Mouse (Mus musculus): ENCODE data around the gene Alg1. TPM values are rescaled to one million over a fixed set of nuclear protein-coding genes. Genes with fewer than 3 reads are reported as not detected.
A peak's percentile ranks its signal among the peaks of the same experiment; 100 is the strongest.
"Not testable (repeated sequence)": the region's sequence is repeated elsewhere in the genome, so short reads cannot be mapped to it uniquely, and the experiment has no call there.

Alg1 gene
- polyA plus RNA-seq, 1 experiment from 2014 or later, result 28.1 TPM

DNA sequence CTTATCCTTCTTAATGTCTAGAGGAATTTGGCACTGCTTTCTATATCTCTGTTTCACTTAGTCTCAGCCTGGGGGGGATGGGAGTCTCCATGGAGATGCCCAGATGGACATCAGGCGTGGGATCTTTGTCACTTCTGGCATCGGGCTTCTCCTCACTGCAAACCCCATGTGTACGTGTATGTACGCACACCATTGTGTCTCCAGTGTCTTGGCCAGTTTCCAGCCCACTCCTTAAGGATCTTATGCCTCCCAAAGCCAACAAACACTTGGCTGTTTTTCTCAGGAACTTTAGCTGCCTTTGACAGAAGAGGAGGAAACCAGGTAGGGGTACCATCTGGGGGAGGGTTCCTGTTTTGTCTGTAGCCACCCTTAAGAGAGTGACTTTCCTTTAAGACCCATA, 12.0 kb upstream of the Alg1 start:
- 72% methylated on average over 4 of the region's 4 CpGs for WGBS
- no peak overlapping the region for H3K4me3 ChIP-seq (ENCODE audit: low read depth, low read length)
- DNase-seq (ENCODE audit: low spot score) (no peak), ATAC-seq (ENCODE audit: low FRiP score) (no peak)
- no peak overlapping the region for H3K9ac ChIP-seq (ENCODE audit: low read depth, low read length)
- H3K4me2 ChIP-seq (replicated peaks; ENCODE audit: low read depth, low read length), result no peak overlapping the region
- H3K9me3 ChIP-seq (ENCODE audit: control insufficient read depth, low read length), result no peaks in the 10 kb centered on the region
- H3K27ac ChIP-seq (ENCODE audit: low read depth, low read length), result no peak overlapping the region
- no peaks in the 10 kb centered on the region for H3K4me1 ChIP-seq (replicated peaks; ENCODE audit: control insufficient read depth, insufficient read depth, low read length)
- H3K27me3 ChIP-seq (ENCODE audit: control insufficient read depth, insufficient read depth, low read length), result no peaks in the 10 kb centered on the region
- no peaks in the 10 kb centered on the region for H3K36me3 ChIP-seq (ENCODE audit: control insufficient read depth, insufficient read depth, low read length)

- H3K4me3 ChIP-seq (ENCODE audit: low read depth, low read length), result no peak within 1 kb of the TSS
- H3K4me2 ChIP-seq (replicated peaks; ENCODE audit: low read depth, low read length), result no peak within 1 kb of the TSS
- H3K9ac ChIP-seq (ENCODE audit: low read depth, low read length), result no peak within 1 kb of the TSS
- H3K27ac ChIP-seq (ENCODE audit: low read depth, low read length), result no peak within 1 kb of the TSS
- no peaks in the 10 kb centered on the region for H3K27me3 ChIP-seq (ENCODE audit: control insufficient read depth, insufficient read depth, low read length)
- no peaks in the 10 kb centered on the region for H3K9me3 ChIP-seq (ENCODE audit: control insufficient read depth, low read length)
- no peaks in the 10 kb centered on the region for H3K36me3 ChIP-seq (ENCODE audit: control insufficient read depth, insufficient read depth, low read length)
- DNase-seq (ENCODE audit: low spot score) (no peak), ATAC-seq (ENCODE audit: low FRiP score) (no peak)
- no peaks in the 10 kb centered on the region for H3K4me1 ChIP-seq (replicated peaks; ENCODE audit: control insufficient read depth, insufficient read depth, low read length)
- WGBS, result 73% methylated on average over 6 of the region's 6 CpGs
Measured at GRCm38 (mm10) chr16:5222140-5222539, 11.3 kb upstream of the Alg1 start, which contains the start of gene AU021092. TSS of gene AU021092 (minus strand) at chr16:5222299.

DNA sequence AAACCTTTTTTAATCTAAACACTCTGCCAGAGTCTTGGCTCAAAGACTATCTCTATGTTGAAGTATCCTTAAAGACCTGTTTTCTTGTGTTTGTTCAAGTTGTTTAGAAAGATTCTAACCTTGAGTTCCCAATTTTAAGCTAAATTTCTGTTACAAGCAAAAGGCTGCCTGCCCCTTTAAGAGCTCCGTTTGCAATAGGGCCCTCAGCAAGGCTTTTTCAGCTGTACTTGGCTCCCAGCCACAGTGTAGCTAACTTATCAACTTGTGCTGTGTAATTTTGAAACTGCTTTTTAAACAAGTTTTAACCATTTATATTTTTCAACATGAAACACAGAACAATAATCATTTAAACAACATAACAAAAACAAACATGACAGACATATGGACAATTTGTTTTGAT, 6.9 kb upstream of the Alg1 start:
- H3K4me1 ChIP-seq (replicated peaks; ENCODE audit: control insufficient read depth, insufficient read depth, low read length); H3K4me2 ChIP-seq (replicated peaks; ENCODE audit: low read depth, low read length); H3K4me3 ChIP-seq (ENCODE audit: low read depth, low read length); H3K9me3 ChIP-seq (ENCODE audit: control insufficient read depth, low read length); H3K27ac ChIP-seq (ENCODE audit: low read depth, low read length); ATAC-seq (ENCODE audit: low FRiP score); H3K9ac ChIP-seq (ENCODE audit: low read depth, low read length); H3K27me3 ChIP-seq (ENCODE audit: control insufficient read depth, insufficient read depth, low read length); DNase-seq (ENCODE audit: low spot score); H3K36me3 ChIP-seq (ENCODE audit: control insufficient read depth, insufficient read depth, low read length): not testable (repeated sequence)
- WGBS, result 15% methylated on average over 1 of the region's 1 CpGs

GRCm38 (mm10) chr16:5227501-5227900, 5.9 kb upstream of the Alg1 start:
- not testable (repeated sequence) for H3K9ac ChIP-seq (ENCODE audit: low read depth, low read length); DNase-seq (ENCODE audit: low spot score); H3K4me2 ChIP-seq (replicated peaks; ENCODE audit: low read depth, low read length); H3K4me1 ChIP-seq (replicated peaks; ENCODE audit: control insufficient read depth, insufficient read depth, low read length); ATAC-seq (ENCODE audit: low FRiP score); H3K9me3 ChIP-seq (ENCODE audit: control insufficient read depth, low read length); H3K4me3 ChIP-seq (ENCODE audit: low read depth, low read length); H3K27ac ChIP-seq (ENCODE audit: low read depth, low read length); H3K27me3 ChIP-seq (ENCODE audit: control insufficient read depth, insufficient read depth, low read length); H3K36me3 ChIP-seq (ENCODE audit: control insufficient read depth, insufficient read depth, low read length)
- 83% methylated on average over 19 of the region's 19 CpGs for WGBS

GRCm38 (mm10) chr16:5228103-5228502, 5.3 kb upstream of the Alg1 start:
- H3K9ac ChIP-seq (ENCODE audit: low read depth, low read length); H3K27me3 ChIP-seq (ENCODE audit: control insufficient read depth, insufficient read depth, low read length); H3K4me2 ChIP-seq (replicated peaks; ENCODE audit: low read depth, low read length); H3K27ac ChIP-seq (ENCODE audit: low read depth, low read length); H3K4me1 ChIP-seq (replicated peaks; ENCODE audit: control insufficient read depth, insufficient read depth, low read length); H3K36me3 ChIP-seq (ENCODE audit: control insufficient read depth, insufficient read depth, low read length); H3K4me3 ChIP-seq (ENCODE audit: low read depth, low read length); ATAC-seq (ENCODE audit: low FRiP score); DNase-seq (ENCODE audit: low spot score); H3K9me3 ChIP-seq (ENCODE audit: control insufficient read depth, low read length): not testable (repeated sequence)
- WGBS, result 79% methylated on average over 3 of the region's 3 CpGs

DNA sequence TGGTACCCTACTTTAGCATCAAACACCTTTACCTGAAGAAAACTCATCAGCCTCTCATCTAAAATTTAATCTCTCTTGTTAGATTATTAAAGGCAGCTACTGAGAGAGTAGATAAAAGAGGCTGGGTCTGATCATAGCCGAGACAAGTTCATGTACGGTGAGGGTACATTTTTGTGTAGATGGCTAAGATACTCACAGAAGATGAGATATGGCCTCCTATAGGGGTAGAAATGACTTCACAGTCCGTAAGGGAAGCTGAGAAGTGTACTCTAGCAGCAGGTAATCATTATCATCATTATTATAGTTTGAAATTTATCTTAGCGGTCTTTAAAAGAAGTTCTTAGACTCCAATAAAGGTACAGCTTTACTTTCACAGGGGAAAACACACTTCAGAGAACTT, 439 bp upstream of the Alg1 start:
- Histone ChIP-seq H3K4me1 (replicated peaks; ENCODE audit: control insufficient read depth, insufficient read depth, low read length) (no peaks in the 10 kb centered on the region), H3K4me3 (ENCODE audit: low read depth, low read length) (peak overlapping the region; percentile 84; the same call in 1 of the 2 replicates), H3K9ac (ENCODE audit: low read depth, low read length) (no peak overlapping the region), H3K36me3 (ENCODE audit: control insufficient read depth, insufficient read depth, low read length) (no peaks in the 10 kb centered on the region), H3K4me2 (replicated peaks; ENCODE audit: low read depth, low read length) (no peak overlapping the region), H3K27ac (ENCODE audit: low read depth, low read length) (no peak overlapping the region), H3K9me3 (ENCODE audit: control insufficient read depth, low read length) (no peaks in the 10 kb centered on the region), H3K27me3 (ENCODE audit: control insufficient read depth, insufficient read depth, low read length) (no peaks in the 10 kb centered on the region)
- 72% methylated on average over 4 of the region's 4 CpGs for WGBS
- ATAC-seq (ENCODE audit: low FRiP score), result peak; percentile 37; the same call in 1 of the 2 replicates
- no peak for DNase-seq (ENCODE audit: low spot score)

GRCm38 (mm10) chr16:5242355-5242754, 8.9 kb downstream of the Alg1 start:
- no peaks in the 10 kb centered on the region for H3K4me1 ChIP-seq (replicated peaks; ENCODE audit: control insufficient read depth, insufficient read depth, low read length)
- no peak overlapping the region for H3K4me2 ChIP-seq (replicated peaks; ENCODE audit: low read depth, low read length)
- no peaks in the 10 kb centered on the region for H3K36me3 ChIP-seq (ENCODE audit: control insufficient read depth, insufficient read depth, low read length)
- H3K27me3 ChIP-seq (ENCODE audit: control insufficient read depth, insufficient read depth, low read length), result no peaks in the 10 kb centered on the region
- no peak for ATAC-seq (ENCODE audit: low FRiP score)
- H3K27ac ChIP-seq (ENCODE audit: low read depth, low read length), result no peak overlapping the region
- 92% methylated on average over 4 of the region's 4 CpGs for WGBS
- H3K9ac ChIP-seq (ENCODE audit: low read depth, low read length), result no peak overlapping the region
- no peak overlapping the region for H3K4me3 ChIP-seq (ENCODE audit: low read depth, low read length)
- no peaks in the 10 kb centered on the region for H3K9me3 ChIP-seq (ENCODE audit: control insufficient read depth, low read length)
- DNase-seq (ENCODE audit: low spot score), result no peak

DNA sequence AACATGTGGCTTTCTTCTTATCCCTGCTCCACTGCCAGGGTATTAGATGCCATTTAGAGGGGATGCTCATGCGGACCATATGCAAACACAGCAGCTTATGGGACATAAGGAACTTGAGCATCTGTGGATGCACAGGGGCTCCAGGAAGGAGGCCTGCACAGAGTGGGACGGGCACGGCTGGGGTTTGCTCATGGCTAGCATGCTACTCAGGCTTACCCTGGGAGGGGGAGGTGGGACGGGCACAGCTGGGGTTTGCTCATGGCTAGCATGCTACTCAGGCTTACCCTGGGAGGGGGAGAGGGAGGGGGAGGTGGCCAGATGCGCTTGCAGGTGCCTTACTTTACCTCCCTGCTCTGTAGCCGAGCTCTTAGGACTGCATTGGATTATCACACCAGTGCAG, 9.5 kb downstream of the Alg1 start:
- WGBS, result 93% methylated on average over 6 of the region's 6 CpGs
- Histone ChIP-seq H3K27me3 (ENCODE audit: control insufficient read depth, insufficient read depth, low read length) (no peaks in the 10 kb centered on the region), H3K9ac (ENCODE audit: low read depth, low read length) (no peak overlapping the region), H3K4me3 (ENCODE audit: low read depth, low read length) (no peak overlapping the region), H3K4me1 (replicated peaks; ENCODE audit: control insufficient read depth, insufficient read depth, low read length) (no peaks in the 10 kb centered on the region), H3K36me3 (ENCODE audit: control insufficient read depth, insufficient read depth, low read length) (no peaks in the 10 kb centered on the region), H3K27ac (ENCODE audit: low read depth, low read length) (no peak overlapping the region), H3K9me3 (ENCODE audit: control insufficient read depth, low read length) (no peaks in the 10 kb centered on the region), H3K4me2 (replicated peaks; ENCODE audit: low read depth, low read length) (no peak overlapping the region)
- DNase-seq (ENCODE audit: low spot score) (no peak), ATAC-seq (ENCODE audit: low FRiP score) (no peak)

DNA sequence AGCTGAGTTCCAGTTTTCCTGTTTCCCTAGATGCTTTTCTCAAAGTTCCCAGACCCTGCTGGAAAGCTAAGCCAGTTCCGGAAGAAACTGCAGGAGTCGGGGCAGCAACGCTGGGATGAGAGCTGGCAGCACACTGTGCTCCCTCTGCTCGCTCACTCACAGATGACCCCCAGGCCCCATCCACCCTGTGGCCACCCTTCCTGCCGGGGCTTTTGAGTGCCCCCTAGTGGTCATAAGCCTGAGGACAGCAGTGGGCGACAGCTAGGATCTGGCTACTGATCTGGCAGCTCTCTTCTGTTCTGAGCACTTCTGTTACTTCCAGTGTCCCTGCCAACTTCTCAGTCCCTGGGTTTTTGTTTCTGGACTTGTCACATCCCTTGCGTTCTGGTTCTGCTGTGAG, 11.0 kb downstream of the Alg1 start:
- Histone ChIP-seq H3K9ac (ENCODE audit: low read depth, low read length) (no peak overlapping the region), H3K4me2 (replicated peaks; ENCODE audit: low read depth, low read length) (no peak overlapping the region), H3K27ac (ENCODE audit: low read depth, low read length) (no peak overlapping the region), H3K9me3 (ENCODE audit: control insufficient read depth, low read length) (no peaks in the 10 kb centered on the region), H3K4me3 (ENCODE audit: low read depth, low read length) (no peak overlapping the region), H3K4me1 (replicated peaks; ENCODE audit: control insufficient read depth, insufficient read depth, low read length) (no peaks in the 10 kb centered on the region), H3K27me3 (ENCODE audit: control insufficient read depth, insufficient read depth, low read length) (no peaks in the 10 kb centered on the region), H3K36me3 (ENCODE audit: control insufficient read depth, insufficient read depth, low read length) (no peaks in the 10 kb centered on the region)
- ATAC-seq (ENCODE audit: low FRiP score) (peak; percentile 51; the same call in 1 of the 2 replicates), DNase-seq (ENCODE audit: low spot score) (peak; percentile 68)
- WGBS, result 32% methylated on average over 7 of the region's 7 CpGs
